Mouse (Mus musculus) limb, embryonic 11.5 days (tissue): Measurements from ENCODE around the gene Gkn2. TPM values are rescaled to one million over a fixed set of nuclear protein-coding genes. Genes with fewer than 3 reads are reported as not detected.

Experiments
- ATAC-seq: fragments of 200-750 bp; cut with Nextera tagmentation; 2 replicates; pipeline ENCODE4 v1.8.0; 2017; ENCODE audit warnings: low read depth; ENCODE audit not compliant: insufficient number of reproducible peaks, low FRiP score, low TSS enrichment
- DNase-seq: peaks from one replicate; pipeline ENCODE4 v3.0.0-alpha.2; 2015; ENCODE audit warnings: low spot score
- H3K27ac ChIP-seq: fragments of 300-500 bp; sonication (generic); replicated peaks from 2 replicates; pipeline ENCODE4 v1.5.1; 2014; ENCODE audit warnings: low read depth, mild to moderate bottlenecking, low read length
- H3K27me3 ChIP-seq: fragments of 300-500 bp; sonication (generic); 2 replicates; pipeline ENCODE4 v1.6.1; 2014; ENCODE audit warnings: mild to moderate bottlenecking, low read length, mixed read lengths; ENCODE audit not compliant: control insufficient read depth, insufficient read depth
- H3K36me3 ChIP-seq: fragments of 300-500 bp; sonication (generic); 2 replicates; pipeline ENCODE4 v1.6.1; 2014; ENCODE audit warnings: mild to moderate bottlenecking, low read length, moderate library complexity, mixed read lengths; ENCODE audit not compliant: control insufficient read depth, insufficient read depth
- H3K4me1 ChIP-seq: fragments of 300-500 bp; sonication (generic); 2 replicates; pipeline ENCODE4 v1.6.1; 2014; ENCODE audit warnings: low read length, mixed read lengths; ENCODE audit not compliant: control insufficient read depth, insufficient read depth
- H3K4me2 ChIP-seq: fragments of 300-500 bp; sonication (generic); 2 replicates; pipeline ENCODE4 v1.6.1; 2014; ENCODE audit warnings: low read depth, mild to moderate bottlenecking, moderate library complexity; ENCODE audit not compliant: severe bottlenecking
- H3K4me3 ChIP-seq: fragments of 300-500 bp; sonication (generic); 2 replicates; pipeline ENCODE4 v1.5.1; 2014; ENCODE audit warnings: low read depth, low read length
- H3K9ac ChIP-seq: fragments of 300-500 bp; sonication (generic); 2 replicates; pipeline ENCODE4 v1.6.1; 2014; ENCODE audit warnings: mild to moderate bottlenecking, low read length
- H3K9me3 ChIP-seq: fragments of 300-500 bp; sonication (generic); 2 replicates; pipeline ENCODE4 v1.6.1; 2016; ENCODE audit warnings: low read length; ENCODE audit not compliant: control insufficient read depth
- WGBS: fragments of 180-500 bp; shearing (Covaris S2); extraction: QIAGEN DNeasy Blood & Tissue Kit; methylation state at CpG from one replicate; pipeline ENCODE4 v1.1.7; 2014; 5-methylcytosine and 5-hydroxymethylcytosine counted together
- polyA plus RNA-seq: library from polyadenylated mRNA; unstranded; fragments of >200 nt; fragmentation: Nextera tagmentation; extraction: Ambion mirVana; gene quantifications from 2 replicates; pipeline ENCODE4 v1.2.1, GENCODE M21; 2014

The Gkn2 gene
- polyA plus RNA-seq, 1 experiment from 2014 or later, result not detected

DNA sequence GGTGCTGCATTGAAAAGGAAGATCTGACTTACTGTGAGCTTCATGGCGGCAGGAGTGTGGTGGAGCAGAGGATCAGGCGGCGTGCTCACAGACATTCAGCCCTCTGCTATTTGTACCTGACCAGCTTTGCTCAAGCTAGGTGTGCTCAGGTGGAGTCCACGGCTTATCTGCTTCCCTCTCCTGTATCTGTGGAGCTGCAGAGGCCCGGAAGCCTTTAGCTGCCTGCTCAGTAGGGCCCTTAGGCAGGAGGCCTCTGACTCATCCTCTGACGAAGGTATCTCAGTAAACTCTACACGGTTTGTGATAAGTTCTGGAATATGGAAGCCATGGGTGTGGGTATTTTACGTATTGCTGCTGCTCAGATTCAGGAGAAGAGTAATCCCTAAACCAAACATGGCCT is 22.3 kb upstream of the Gkn2 start, which contains the start of gene Gkn1:
Gkn1 (minus strand) TSS at position 114 of the 400 bp plus-strand sequence.
- H3K9ac ChIP-seq, result no peak within 1 kb of the TSS
- 91% methylated on average over 8 of the region's 8 CpGs for WGBS
- H3K9me3 ChIP-seq, result no peaks in the 10 kb centered on the region
- no peak within 1 kb of the TSS for H3K4me2 ChIP-seq
- H3K4me3 ChIP-seq, result no peak within 1 kb of the TSS
- H3K36me3 ChIP-seq, result no peaks in the 10 kb centered on the region
- H3K27me3 ChIP-seq, result no peaks in the 10 kb centered on the region
- H3K4me1 ChIP-seq, result no peaks in the 10 kb centered on the region
- DNase-seq (no peak), ATAC-seq (no peak)
- H3K27ac ChIP-seq, result no peak within 1 kb of the TSS

DNA sequence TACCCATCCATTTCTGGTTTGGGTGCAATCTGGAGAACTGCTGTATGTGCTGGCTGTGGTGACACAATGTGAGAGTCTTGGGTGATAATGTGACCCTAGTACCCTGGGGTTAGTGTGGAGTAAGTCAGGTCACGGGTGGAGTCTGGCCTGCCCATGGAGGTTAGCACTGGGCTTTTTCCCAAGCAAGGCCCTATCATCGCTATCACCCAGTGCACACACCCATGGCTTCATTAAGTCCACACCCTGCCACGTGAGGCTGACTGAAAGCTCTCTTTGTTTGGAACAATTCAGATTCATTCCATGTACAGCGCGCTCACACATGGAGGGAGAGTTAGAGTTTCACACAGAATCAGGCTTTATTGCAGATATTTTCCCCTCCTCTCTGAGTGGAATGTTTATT is 18.7 kb upstream of the Gkn2 start:
- H3K4me1 ChIP-seq, result no peaks in the 10 kb centered on the region
- H3K9me3 ChIP-seq, result no peaks in the 10 kb centered on the region
- no peak overlapping the region for H3K27ac ChIP-seq
- WGBS, result 75% methylated on average over 5 of the region's 5 CpGs
- DNase-seq (no peak), ATAC-seq (no peak)
- H3K4me2 ChIP-seq, result no peak overlapping the region
- H3K4me3 ChIP-seq, result no peak overlapping the region
- no peaks in the 10 kb centered on the region for H3K27me3 ChIP-seq
- H3K9ac ChIP-seq, result no peak overlapping the region
- no peaks in the 10 kb centered on the region for H3K36me3 ChIP-seq

DNA sequence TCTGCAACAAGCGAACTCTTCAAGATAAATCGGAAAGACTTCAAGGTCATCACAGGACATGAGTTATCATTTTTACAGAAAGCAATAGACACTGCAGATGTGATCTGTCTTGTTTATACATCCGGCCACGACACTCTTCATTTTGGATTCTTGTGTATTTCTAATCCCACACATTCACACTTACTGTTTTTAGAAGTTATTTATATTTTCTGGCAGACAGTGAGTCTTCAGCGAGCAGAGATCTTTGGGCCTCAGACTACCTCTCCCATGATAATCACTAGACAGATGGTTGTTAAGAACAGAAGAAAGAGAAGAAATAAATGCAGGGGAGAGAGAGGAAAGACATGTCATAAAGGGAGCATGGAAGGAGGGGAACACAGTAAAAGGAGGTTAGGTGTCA is 3.9 kb upstream of the Gkn2 start:
- no peak for DNase-seq
- WGBS, result 89% methylated on average over 5 of the region's 5 CpGs
- Histone ChIP-seq H3K27me3 (no peaks in the 10 kb centered on the region), H3K36me3 (no peaks in the 10 kb centered on the region), H3K4me1 (no peaks in the 10 kb centered on the region), H3K9ac (no peak overlapping the region), H3K9me3 (no peaks in the 10 kb centered on the region), H3K27ac (no peak overlapping the region), H3K4me3 (no peak overlapping the region), H3K4me2 (no peak overlapping the region)
- ATAC-seq, result no peak

DNA sequence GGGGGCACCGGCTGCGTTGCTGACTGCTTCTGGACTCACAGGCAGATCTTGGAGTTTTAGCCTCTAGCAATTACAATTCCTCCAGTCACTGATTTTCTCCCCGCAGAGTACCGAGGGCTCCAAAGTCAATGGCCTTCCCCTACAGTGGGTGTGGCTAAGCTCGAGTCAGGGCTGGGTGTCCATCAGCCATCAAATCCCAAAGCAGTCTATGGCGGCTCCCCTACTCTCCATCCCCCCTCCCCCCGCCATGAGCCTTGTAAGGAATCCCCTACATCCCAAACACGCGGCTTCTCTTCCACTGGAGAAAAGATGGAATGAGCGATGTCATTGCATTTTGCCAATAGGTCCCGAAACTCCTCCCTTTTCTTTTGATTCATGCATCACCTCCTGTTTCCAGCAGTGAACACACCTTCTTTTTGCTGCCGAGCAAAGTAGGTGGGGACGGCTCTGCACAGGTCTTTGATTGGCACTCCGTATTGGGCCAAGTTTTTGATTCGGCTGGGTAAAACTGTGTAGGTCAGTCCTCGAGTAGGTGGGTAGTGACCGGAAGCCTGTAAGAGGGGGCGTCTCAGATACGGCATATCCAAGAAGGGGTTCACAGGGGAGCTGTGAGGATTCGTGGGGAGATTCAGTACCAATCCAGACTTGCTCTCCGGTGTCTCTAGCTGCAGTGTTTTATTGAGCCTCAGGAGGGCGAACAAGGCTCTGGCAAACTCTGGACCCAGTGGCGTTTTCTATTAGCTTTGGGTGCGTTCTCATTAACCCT is 11.0 kb downstream of the Gkn2 start:
- no peak overlapping the region for H3K9ac ChIP-seq
- peak overlapping the region; percentile 33 for H3K4me2 ChIP-seq
- no peaks in the 10 kb centered on the region for H3K9me3 ChIP-seq
- no peaks in the 10 kb centered on the region for H3K4me1 ChIP-seq
- H3K27ac ChIP-seq, result no peak overlapping the region
- H3K4me3 ChIP-seq, result no peak overlapping the region
- ATAC-seq (no peak), DNase-seq (no peak)
- WGBS, result 12% methylated on average over 24 of the region's 24 CpGs
- H3K27me3 ChIP-seq, result no peaks in the 10 kb centered on the region
- H3K36me3 ChIP-seq, result no peaks in the 10 kb centered on the region

DNA sequence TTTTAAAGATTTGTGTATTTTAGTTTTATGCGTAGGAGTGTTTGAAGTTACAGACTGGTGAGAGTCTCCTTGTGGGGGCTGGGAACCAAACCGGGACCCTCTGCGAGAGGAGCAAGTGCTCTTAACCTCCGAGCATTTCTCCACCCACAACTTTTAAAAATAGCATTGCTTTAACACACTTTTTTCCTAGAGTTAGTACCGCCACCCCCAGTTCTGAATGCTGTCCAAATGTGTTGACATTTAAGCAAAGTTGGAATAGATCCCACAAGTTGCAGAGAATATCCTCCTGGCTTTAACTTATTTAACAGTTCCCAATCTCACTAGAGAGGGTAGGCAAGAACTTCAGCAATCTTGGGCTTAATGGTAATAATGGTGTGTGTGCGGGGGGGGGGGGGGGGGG is 11.6 kb downstream of the Gkn2 start:
- H3K4me1 ChIP-seq, result no peaks in the 10 kb centered on the region
- H3K36me3 ChIP-seq, result no peaks in the 10 kb centered on the region
- no peak for ATAC-seq
- no peak overlapping the region for H3K4me2 ChIP-seq
- no peaks in the 10 kb centered on the region for H3K9me3 ChIP-seq
- 57% methylated on average over 5 of the region's 6 CpGs for WGBS
- DNase-seq, result no peak
- no peak overlapping the region for H3K9ac ChIP-seq
- H3K4me3 ChIP-seq, result no peak overlapping the region
- no peaks in the 10 kb centered on the region for H3K27me3 ChIP-seq
- no peak overlapping the region for H3K27ac ChIP-seq

DNA sequence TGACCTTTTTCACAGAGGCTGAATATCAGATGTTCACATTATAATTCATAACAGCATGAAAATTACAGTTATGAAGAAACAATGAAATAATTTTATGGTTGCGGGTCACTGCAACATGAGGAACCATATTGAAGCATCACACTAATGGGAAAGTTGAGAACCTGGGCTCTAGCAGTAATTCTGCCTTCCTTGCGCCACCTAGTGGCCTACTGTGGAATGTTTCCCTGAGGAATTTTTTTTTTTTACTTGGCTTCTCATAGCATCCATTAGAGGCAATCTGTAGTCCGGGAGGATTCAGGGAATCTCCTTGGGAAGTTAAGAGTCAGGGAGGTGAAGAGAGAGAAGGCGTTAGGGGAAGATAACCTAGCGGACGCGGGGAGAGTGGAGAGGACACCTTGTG is 13.0 kb downstream of the Gkn2 start:
- H3K36me3 ChIP-seq, result no peaks in the 10 kb centered on the region
- no peaks in the 10 kb centered on the region for H3K4me1 ChIP-seq
- 12% methylated on average over 7 of the region's 7 CpGs for WGBS
- no peak overlapping the region for H3K4me2 ChIP-seq
- no peak overlapping the region for H3K9ac ChIP-seq
- ATAC-seq (no peak), DNase-seq (peak; percentile 87)
- no peak overlapping the region for H3K4me3 ChIP-seq
- no peaks in the 10 kb centered on the region for H3K9me3 ChIP-seq
- no peaks in the 10 kb centered on the region for H3K27me3 ChIP-seq
- H3K27ac ChIP-seq, result no peak overlapping the region

DNA sequence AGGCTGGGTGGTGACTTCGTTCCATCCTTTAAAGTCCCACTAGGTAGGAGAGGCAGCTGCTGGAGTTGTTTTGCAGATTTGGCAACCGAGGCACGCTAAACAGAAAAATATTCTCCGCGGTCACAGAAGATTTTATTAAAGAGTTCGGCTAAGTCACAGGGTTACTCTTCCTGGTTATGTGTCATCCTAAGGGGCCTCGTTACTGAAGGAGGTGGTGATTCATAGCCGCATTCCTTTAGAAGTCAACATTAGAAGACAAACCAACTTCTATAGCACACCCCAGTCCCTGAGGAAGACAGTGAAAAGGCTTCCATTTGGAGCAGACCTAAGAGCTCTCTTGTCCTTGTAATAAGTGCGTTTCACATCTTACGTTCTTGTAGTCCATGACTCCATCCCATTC is 13.5 kb downstream of the Gkn2 start:
- ATAC-seq (no peak), DNase-seq (no peak)
- Histone ChIP-seq H3K4me2 (no peak overlapping the region), H3K4me3 (no peak overlapping the region), H3K27ac (no peak overlapping the region), H3K9me3 (no peaks in the 10 kb centered on the region), H3K9ac (no peak overlapping the region), H3K36me3 (no peaks in the 10 kb centered on the region), H3K27me3 (no peaks in the 10 kb centered on the region), H3K4me1 (no peaks in the 10 kb centered on the region)
- 82% methylated on average over 10 of the region's 10 CpGs for WGBS

DNA sequence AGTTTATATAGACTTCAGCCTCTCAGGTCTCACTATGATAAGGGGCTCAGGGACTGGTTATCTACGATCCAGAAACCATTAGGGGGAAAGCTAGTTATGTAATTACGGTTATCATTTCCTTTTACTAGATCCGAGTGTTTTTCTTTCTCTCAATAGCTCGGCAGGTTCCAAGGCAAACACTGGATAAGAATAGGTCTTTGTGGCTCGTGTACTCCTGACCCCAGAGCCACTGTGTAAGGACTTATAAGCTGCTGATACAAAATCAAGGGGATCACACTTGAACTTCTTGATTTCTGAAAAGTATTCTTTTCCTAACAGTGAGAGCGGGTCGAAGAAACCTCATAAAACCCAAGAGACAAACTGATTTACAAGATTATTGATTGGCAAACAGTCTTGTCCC is 15.7 kb downstream of the Gkn2 start, which contains the start of gene Gkn3:
Gkn3 (minus strand) TSS at position 59 of the 400 bp plus-strand sequence.
- ATAC-seq, result no peak
- no peaks in the 10 kb centered on the region for H3K4me1 ChIP-seq
- H3K9me3 ChIP-seq, result no peaks in the 10 kb centered on the region
- no peaks in the 10 kb centered on the region for H3K27me3 ChIP-seq
- H3K9ac ChIP-seq, result no peak within 1 kb of the TSS
- H3K4me2 ChIP-seq, result no peak within 1 kb of the TSS
- no peak within 1 kb of the TSS for H3K27ac ChIP-seq
- 87% methylated on average over 7 of the region's 7 CpGs for WGBS
- DNase-seq, result no peak
- no peak within 1 kb of the TSS for H3K4me3 ChIP-seq
- H3K36me3 ChIP-seq, result no peaks in the 10 kb centered on the region
